Mouse (Mus musculus): ENCODE results near the gene Muc1. TPM values are rescaled to one million over a fixed set of nuclear protein-coding genes. Genes with fewer than 3 reads are reported as not detected.
A peak's percentile ranks its signal among the peaks of the same experiment; 100 is the strongest.

The Muc1 gene
- total RNA-seq, 4 experiments from 2014 or later = 0.24 to 1.0 (median 0.52) TPM

DNA sequence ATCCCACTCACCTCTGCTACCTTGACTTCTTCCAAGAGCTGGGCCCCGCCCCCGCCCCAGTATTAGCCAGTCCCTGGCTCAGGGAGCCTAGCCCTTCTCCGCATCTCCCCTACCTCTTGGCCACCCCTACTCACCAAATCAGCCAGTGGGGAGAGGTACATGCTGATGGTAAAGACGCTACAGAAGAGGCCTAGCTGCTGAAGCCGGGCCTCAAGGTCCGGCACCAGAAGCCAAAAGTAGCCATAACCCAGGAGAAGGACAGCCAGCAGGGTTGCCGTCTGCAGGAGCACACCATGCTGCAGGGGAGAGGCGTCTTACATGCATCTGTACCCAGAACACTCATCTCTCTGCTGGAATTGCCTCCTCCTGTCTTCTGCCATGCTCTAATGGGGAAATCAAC is 40.1 kb downstream of the Muc1 start:
- DNase-seq (ENCODE audit: low spot score in 2 of 2) = no peak

DNA sequence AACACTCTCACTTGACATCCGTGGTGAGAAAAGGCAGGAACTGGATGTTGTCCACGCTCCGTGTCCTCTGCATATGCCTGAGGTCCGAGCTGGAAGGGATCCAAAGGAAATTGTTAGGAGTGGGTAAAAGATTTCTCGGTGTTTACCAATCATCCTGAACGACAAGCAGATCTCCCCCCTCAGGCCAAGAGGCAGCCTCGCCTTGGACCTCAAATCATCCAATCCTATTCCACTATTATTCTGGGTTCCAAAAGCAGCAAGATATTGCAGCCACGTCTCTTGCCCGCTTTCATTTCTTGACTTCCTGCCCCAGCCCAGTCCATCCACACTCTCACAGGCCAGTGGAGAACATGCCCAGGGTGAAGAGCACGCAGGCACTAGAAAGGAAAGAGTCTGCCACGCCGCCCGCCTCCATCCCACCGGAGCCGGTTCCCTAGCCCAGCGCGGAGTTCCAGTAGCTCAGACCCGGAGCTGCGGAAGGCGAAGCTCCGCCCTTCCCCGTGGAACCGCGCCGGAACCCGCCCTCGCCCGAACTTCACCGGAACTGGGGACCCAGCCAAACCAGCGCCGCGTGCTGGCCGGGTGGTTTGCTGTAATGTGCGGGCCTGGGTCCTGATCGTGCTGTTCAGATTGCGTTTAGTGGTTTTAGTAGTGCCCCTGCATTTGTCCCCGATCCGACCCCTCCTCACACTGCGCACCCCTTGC is 41.3 kb downstream of the Muc1 start, which contains the start of gene Slc50a1:
TSS of gene Slc50a1 (minus strand) at position 520 of the 705 bp plus-strand sequence.
- peak; percentile 73 to 82 for DNase-seq (ENCODE audit: low spot score in 2 of 2)

GRCm38 (mm10) chr3:89270891-89271290 is 42.0 kb downstream of the Muc1 start:
- DNase-seq (ENCODE audit: low spot score in 2 of 2) = no peak

GRCm38 (mm10) chr3:89271760-89272159 is 42.9 kb downstream of the Muc1 start:
- no peak for DNase-seq (ENCODE audit: low spot score in 2 of 2)

GRCm38 (mm10) chr3:89276061-89276460 is 47.2 kb downstream of the Muc1 start:
- DNase-seq (ENCODE audit: low spot score in 2 of 2) = no peak

- peak; percentile 50 to 73 for DNase-seq (ENCODE audit: low spot score in 2 of 2)
These were observed 48.6 kb downstream of the Muc1 start for GRCm38 (mm10) chr3:89277281-89278021.

- DNase-seq (ENCODE audit: low spot score in 2 of 2) = peak in 1 of 2 experiments; percentile 26
These were observed 49.2 kb downstream of the Muc1 start for GRCm38 (mm10) chr3:89278107-89278506.

DNA sequence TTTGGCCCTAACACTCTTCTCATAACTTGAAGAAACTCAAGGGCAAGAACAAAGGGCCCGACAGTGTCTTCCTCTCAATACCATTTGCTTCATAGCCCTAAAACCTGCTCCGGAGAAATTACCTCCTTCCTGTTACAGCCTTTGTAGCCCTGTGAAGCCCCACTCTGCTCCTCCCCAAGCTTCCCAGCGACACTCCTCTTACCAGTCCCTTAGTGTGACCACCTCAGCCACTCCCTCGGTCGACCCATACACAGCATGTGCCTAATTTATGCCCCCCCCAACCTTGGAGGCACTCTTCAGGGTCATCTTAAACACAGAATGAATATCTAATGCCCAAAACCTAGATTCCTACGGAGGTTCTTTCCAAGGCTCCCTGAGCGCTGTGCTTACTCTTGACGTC is 49.8 kb downstream of the Muc1 start:
- DNase-seq (ENCODE audit: low spot score in 2 of 2) = no peak

DNA sequence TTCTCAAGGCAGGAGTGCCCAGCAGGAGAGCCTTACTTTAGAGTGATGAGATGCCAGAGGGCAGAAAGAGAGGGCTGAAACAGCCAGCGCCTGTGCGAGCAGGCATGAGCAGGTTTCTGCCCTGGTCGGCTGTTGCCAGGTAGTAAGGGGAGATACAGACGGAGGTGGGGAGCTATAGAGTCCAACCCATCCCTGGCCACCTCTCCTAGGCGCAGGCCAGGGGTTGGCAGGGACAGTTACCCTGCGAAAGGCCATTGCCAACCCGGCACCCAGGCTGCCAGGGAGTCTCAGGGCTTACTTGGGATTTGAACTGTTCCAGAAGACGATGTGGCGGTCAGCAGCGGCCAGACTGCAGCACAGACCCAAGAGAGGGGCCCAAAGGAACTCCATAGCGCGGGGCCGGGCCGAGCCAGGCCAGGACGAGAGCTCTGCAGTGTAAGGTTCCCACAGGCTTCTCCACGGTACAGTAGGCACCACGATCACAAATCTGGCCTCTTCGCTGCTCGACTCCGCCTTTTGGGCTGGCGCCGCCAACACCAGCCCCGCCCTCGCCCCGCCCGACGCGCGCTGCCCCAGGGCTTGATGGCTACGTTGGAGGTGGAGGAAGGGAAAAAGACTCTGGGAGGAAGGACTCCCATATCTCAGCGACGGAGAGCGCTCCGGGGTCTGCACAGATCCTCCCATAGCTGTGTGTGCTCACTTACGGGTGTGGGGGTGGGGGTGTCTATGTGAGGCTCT is 50.5 kb downstream of the Muc1 start:
- peak; percentile 75 to 80 for DNase-seq (ENCODE audit: low spot score in 2 of 2)

- DNase-seq (ENCODE audit: low spot score in 2 of 2) = no peak
These were observed 51.3 kb downstream of the Muc1 start for GRCm38 (mm10) chr3:89280050-89280605.

DNA sequence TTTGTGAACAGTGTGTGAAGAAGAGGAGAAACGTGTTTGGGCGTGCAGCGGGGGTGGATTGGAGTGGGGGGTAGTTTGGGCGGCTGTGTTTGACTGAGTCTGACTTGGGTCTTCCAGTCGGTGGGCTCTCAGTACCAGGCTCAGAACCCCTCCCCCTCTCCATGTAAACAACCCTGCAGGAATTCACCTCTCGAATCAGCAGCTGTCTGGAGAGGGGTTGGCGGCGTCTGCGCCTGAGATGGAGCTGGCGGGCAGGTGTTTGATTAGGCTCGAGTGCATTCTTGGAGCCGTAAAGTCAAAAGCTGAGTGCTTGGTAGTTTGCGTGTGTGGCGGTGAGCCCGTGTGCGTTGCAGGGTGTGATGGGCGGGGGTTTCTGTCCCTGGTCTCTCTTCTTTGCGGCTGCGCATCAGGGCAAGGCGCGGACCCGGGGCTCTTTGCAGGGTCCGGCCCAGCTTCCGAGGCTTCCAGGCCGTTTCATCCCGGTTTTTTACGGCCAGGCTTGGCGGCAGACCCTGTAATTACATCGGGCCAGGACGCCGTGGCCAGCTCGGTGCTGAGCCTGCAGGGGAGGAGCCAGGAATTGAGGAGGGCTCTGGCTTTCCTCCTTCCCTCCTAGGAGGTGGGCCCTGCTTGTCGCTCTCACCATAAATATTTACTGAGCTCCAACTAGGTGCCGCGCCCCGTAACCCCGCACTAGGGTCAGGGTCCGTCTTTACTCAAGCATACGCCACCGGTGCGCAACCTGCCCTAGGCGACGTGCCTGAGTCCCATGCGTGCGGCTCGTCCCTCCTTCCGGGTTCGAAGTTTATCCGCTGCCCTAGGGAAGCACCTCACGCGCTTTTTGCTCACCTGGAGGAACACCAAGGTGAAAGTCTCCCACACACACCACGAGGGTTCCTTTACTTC is 52.0 kb downstream of the Muc1 start, which contains the start of gene Efna1:
TSS of gene Efna1 (minus strand) at position 537 of the 906 bp plus-strand sequence.
- DNase-seq (ENCODE audit: low spot score in 2 of 2) = peak in 1 of 2 experiments; percentile 41

DNA sequence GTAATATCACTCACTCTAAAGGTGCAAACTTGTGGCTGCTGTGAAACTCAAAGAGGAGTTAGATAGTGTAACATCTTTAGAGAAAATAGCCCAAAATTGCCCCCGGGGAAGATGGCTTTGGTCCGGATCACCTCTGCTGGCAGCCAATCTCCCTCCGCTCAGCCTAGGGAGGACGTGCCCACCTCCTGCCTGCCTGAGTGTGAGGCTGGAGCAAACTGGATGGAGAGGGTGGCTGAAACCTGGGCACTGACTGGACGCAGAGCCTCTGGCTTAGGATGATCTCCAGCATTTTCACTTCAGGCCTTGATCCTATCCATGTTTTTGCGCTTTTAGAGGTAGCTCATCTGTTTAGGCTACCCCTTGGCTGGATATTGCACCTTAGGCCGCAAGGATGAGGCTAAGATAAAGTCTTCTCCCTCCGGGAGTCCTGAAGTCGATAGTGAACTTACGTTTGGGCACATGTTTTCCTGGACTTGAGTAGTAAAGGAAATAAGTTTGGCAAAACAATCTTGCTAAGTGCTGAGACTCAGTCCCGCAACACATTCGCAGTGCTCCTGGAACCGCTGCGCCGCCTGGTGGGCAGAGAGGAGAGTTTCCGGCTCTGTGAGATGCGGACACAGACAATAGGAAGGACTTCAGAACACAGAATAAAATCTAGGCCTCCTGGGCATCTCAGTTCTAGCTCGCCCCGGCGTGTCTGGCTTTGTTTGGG is 52.9 kb downstream of the Muc1 start:
- peak; percentile 50 to 70 for DNase-seq (ENCODE audit: low spot score in 2 of 2)

- DNase-seq (ENCODE audit: low spot score in 2 of 2) = no peak
These were observed 53.4 kb downstream of the Muc1 start for GRCm38 (mm10) chr3:89282291-89282643.

Small RNAs within 50 kb of the gene (microRNA-seq; reads per million reads assigned to microRNA genes)
- gene Mir92b = 26.6 reads per million, percentile 27 among the genes with 10 or more reads in this experiment

Other genes with a start within 250 kb of the Muc1 start
- 10 to 100 TPM; 15.5 to 22.2 (median 18.9) TPM for gene Rusc1, start 135.7 kb upstream of the Muc1 start, total RNA-seq (2022)
- not detected for gene Gm43738, start 128.0 kb upstream of the Muc1 start, total RNA-seq (2022)
- 10 to 100 TPM; 25.9 to 30.1 (median 27.9) TPM for gene Fdps, start 127.1 kb upstream of the Muc1 start, total RNA-seq (2022)
- gene Pklr, start 92.9 kb upstream of the Muc1 start, total RNA-seq (2022) = under 1 TPM in 1 of 4 experiments, not detected in 3; 0.11 TPM
- gene Hcn3, start 68.9 kb upstream of the Muc1 start, total RNA-seq (2022) = under 1 TPM in 3 of 4 experiments, not detected in 1; 0.44 to 0.68 (median 0.51) TPM
- gene Clk2, start 64.3 kb upstream of the Muc1 start, total RNA-seq (2022) = 10 to 100 TPM; 13.6 to 21.5 (median 15.1) TPM
- gene Scamp3, start 51.6 kb upstream of the Muc1 start, total RNA-seq (2022) = 10 to 100 TPM; 35.7 to 40.0 (median 37.3) TPM
- gene Fam189b, start 45.9 kb upstream of the Muc1 start, total RNA-seq (2022) = 10 to 100 TPM; 19.2 to 22.6 (median 20.3) TPM
- gene Gba, start 26.1 kb upstream of the Muc1 start, total RNA-seq (2022) = 10 to 100 TPM; 14.4 to 21.5 (median 19.2) TPM
- 1 to 10 TPM; 1.8 to 6.1 (median 3.4) TPM for gene Thbs3, start 13.9 kb upstream of the Muc1 start, total RNA-seq (2022)
- gene Mtx1, start 2.0 kb upstream of the Muc1 start, total RNA-seq (2022) = 10 to 100 TPM; 32.0 to 44.5 (median 38.3) TPM
- gene Krtcap2, start 16.9 kb downstream of the Muc1 start, total RNA-seq (2022) = 10 to 100 TPM; 64.7 to 88.3 (median 74.6) TPM
- gene Trim46, start 17.3 kb downstream of the Muc1 start, total RNA-seq (2022) = under 1 TPM; 0.10 to 0.45 (median 0.11) TPM
- 10 to 100 TPM; 15.9 to 28.8 (median 19.6) TPM for gene Dpm3, start 30.3 kb downstream of the Muc1 start, total RNA-seq (2022)
- gene Slc50a1, start 41.5 kb downstream of the Muc1 start, total RNA-seq (2022) = 1 to 10 TPM; 6.3 to 9.0 (median 7.7) TPM
- gene Efna1, start 52.1 kb downstream of the Muc1 start, total RNA-seq (2022) = 10 to 100 TPM in 1 of 4 experiments, 1 to 10 TPM in 3; 8.7 to 10.8 (median 8.8) TPM
- gene Efna3, start 93.9 kb downstream of the Muc1 start, total RNA-seq (2022) = not detected
- not detected for gene Efna4, start 109.0 kb downstream of the Muc1 start, total RNA-seq (2022)
- 10 to 100 TPM; 13.0 to 17.0 (median 16.4) TPM for gene Adam15, start 120.9 kb downstream of the Muc1 start, total RNA-seq (2022)
- gene Dcst2, start 132.9 kb downstream of the Muc1 start, total RNA-seq (2022) = under 1 TPM in 1 of 4 experiments, not detected in 3; 0.13 TPM
- gene Dcst1, start 136.2 kb downstream of the Muc1 start, total RNA-seq (2022) = not detected
- gene Zbtb7b, start 165.7 kb downstream of the Muc1 start, total RNA-seq (2022) = 10 to 100 TPM; 24.0 to 29.5 (median 27.7) TPM
- gene Lenep, start 173.7 kb downstream of the Muc1 start, total RNA-seq (2022) = 1 to 10 TPM in 1 of 4 experiments, not detected in 3; 2.8 TPM
- gene Flad1, start 182.8 kb downstream of the Muc1 start, total RNA-seq (2022) = 10 to 100 TPM; 37.8 to 46.1 (median 41.6) TPM
- gene Cks1b, start 189.3 kb downstream of the Muc1 start, total RNA-seq (2022) = 1 to 10 TPM; 2.3 to 3.4 (median 2.6) TPM
- gene Shc1, start 189.4 kb downstream of the Muc1 start, total RNA-seq (2022) = 10 to 100 TPM; 14.1 to 20.6 (median 17.7) TPM
- 10 to 100 TPM in 3 of 4 experiments, 1 to 10 TPM in 1; 9.2 to 12.3 (median 10.1) TPM for gene Pygo2, start 201.2 kb downstream of the Muc1 start, total RNA-seq (2022)
- gene Pbxip1, start 207.6 kb downstream of the Muc1 start, total RNA-seq (2022) = 100 to 1,000 TPM; 248 to 302 (median 260) TPM
- 1 to 10 TPM; 4.8 to 8.6 (median 6.6) TPM for gene Pmvk, start 225.5 kb downstream of the Muc1 start, total RNA-seq (2022)

All from gastrocnemius, adult 8-10 months (tissue).